Mouse (Mus musculus): ENCODE measurements around the gene Hoxb9.

The Hoxb9 gene

GRCm38 (mm10) chr11:96297968-96298635 lies 26.8 kb downstream of the Hoxb9 start:
- no peak for DNase-seq (ENCODE audit: extremely low read depth, low read depth, low spot score)

DNA sequence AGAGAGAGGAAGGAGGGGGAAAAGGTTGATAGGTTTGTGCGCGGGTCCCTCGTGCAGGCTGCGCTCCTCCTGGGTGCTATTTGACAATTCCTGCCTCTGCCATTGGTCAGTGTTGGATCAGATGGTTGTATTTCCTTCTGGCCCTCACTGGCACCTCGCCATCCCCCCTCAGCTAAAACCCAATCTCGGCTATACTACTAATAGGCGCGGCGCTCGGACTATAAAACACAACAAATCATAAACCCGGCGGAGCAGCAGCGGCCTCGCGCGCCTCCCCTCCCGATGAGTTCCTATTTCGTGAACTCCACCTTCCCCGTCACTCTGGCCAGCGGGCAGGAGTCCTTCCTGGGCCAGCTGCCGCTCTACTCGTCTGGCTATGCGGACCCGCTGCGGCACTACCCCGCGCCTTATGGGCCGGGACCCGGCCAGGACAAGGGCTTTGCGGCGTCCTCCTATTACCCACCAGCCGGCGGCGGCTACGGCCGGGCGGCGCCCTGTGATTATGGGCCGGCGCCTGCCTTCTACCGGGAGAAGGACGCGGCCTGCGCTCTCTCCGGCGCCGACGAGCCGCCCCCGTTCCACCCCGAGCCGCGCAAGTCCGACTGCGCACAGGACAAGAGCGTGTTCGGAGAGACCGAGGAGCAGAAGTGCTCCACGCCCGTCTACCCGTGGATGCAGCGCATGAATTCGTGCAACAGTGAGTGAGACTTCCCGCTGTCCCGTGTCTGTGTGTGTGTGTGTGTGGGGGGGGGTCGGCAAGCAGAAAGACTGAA lies 27.8 kb downstream of the Hoxb9 start:
- no peak for DNase-seq (ENCODE audit: extremely low read depth, low read depth, low spot score)

- DNase-seq (ENCODE audit: extremely low read depth, low read depth, low spot score), result no peak
These were observed 28.5 kb downstream of the Hoxb9 start for GRCm38 (mm10) chr11:96299781-96300180.

GRCm38 (mm10) chr11:96300354-96301063 lies 29.3 kb downstream of the Hoxb9 start:
- DNase-seq (ENCODE audit: extremely low read depth, low read depth, low spot score), result no peak

GRCm38 (mm10) chr11:96301064-96301431 lies 29.8 kb downstream of the Hoxb9 start:
- DNase-seq (ENCODE audit: extremely low read depth, low read depth, low spot score), result no peak

DNA sequence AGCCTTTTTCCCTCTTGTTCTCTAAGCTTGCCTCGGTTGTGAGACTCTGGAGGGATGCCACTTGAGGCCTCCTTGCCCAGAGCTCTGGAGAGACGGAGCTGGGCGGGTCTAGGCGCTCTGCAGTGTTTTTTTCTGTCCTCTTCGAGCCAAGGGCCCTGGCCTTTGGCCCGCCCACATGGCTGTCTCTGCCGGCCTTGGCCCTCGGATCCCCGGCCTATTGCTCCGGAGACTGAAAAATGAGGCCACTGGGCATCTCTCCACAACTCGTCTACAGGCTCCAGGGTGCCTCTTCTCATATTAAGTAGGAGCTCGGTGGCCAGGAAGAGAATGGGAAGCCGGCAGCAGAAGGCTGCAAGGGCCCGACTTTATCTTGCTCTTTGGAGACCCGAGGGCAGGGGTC lies 30.6 kb downstream of the Hoxb9 start:
- no peak for DNase-seq (ENCODE audit: extremely low read depth, low read depth, low spot score)

DNA sequence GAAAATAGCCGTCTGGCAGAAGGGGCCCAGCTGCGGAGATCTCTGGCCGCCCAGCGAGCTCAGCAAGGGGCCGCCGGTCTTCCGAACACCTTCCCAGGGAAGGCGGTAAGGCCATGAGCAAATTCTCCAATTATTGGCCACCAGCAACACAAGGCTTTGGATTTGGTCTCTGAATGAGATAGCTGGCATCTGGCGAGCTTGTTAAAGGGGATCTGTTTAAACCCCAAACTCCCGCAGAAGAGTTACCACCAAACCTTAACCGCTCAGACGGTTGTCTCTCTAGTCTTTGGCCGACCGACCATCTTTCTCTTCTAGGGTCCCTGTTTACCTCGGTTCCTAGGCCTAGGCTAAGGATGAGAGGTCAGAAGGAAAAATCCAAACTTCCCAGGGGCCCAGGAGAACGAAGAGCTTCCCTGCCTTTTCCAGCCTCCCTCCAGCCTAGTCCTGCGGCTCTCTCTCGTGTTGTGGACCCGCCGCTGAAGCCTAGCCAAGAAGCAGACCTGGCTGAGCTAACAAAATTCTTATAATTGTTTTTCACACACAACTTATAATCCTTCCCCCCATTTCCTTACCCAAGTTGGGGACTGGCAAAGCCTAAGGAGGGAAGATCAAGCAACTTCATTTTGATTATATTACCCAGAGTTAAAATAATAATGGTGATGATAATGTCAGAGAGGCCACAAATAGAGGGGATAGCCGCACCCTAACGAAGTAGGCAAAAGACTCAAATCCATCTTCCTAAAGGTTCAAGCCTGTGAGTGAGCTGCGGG lies 31.3 kb downstream of the Hoxb9 start:
- no peak for DNase-seq (ENCODE audit: extremely low read depth, low read depth, low spot score)

DNA sequence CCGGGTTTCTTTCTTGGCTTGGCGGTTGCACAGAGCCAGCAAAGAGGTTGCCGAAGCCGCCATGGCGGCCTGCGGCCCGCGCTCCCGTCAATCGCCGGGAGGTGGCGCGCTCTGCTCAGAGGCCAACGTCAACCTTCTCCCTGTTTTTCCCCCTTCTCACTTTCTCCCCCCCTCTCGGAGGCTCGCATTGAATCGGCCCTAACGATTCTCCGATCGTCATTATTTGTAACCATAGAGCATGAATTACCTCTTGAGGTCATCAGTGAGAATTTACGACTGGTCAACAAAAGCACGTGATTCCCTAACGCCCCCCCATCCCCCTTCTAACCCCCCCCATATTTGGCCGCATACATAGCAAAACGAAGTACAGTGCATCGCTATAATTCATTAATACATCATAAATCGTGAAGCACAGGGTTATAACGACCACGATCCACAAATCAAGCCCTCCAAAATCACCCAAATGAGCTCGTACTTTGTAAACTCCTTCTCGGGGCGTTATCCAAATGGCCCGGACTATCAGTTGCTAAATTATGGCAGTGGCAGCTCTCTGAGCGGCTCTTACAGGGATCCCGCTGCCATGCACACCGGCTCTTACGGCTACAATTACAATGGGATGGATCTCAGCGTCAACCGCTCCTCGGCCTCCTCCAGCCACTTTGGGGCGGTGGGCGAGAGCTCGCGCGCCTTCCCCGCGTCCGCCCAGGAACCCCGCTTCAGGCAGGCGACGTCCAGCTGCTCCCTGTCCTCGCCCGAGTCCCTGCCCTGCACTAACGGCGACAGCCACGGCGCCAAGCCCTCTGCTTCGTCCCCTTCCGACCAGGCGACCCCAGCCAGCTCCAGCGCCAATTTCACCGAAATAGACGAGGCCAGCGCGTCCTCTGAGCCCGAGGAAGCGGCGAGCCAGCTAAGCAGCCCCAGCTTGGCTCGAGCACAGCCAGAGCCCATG lies 32.2 kb downstream of the Hoxb9 start, which contains the start of gene Hoxb5:
Gene Hoxb5 (plus strand): TSS at position 186 of the 949 bp plus-strand sequence.
- DNase-seq (ENCODE audit: extremely low read depth, low read depth, low spot score), result no peak

GRCm38 (mm10) chr11:96304381-96305195 lies 33.3 kb downstream of the Hoxb9 start:
- DNase-seq (ENCODE audit: extremely low read depth, low read depth, low spot score), result no peak

DNA sequence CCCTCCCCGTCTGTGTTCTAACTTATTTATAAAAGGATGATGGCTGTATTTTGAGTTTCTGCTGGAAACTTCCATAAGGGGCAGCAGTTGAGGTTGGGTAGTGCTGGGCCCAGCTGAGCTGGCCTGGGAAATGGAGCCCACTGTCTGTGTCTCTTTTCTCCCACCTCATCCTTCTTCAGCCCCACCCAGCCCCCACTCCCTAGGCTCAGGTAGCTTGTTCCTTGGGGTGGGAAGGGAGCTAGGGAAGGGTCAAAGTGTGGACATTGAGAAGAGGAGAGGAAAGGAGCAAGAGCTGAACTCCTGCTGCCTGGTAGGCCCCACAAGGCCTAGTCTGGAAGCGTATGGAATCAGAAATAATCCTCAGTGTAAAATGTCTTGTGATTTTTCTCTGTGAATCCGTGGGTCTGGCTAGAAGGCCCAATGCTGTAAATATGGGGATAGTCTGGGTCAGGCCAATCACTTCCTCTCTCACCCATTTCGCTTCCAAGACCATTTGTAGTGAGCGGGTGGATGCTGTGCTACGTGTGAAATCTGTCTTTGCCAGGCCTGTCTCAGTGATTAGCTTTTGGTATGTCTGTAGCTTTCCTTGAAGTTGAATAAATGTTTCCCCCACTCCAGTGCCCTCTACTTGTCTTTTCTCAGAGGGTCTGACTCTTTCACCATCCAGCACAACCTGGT lies 34.4 kb downstream of the Hoxb9 start:
- no peak for DNase-seq (ENCODE audit: extremely low read depth, low read depth, low spot score)

GRCm38 (mm10) chr11:96306183-96306907 lies 35.1 kb downstream of the Hoxb9 start:
- DNase-seq (ENCODE audit: extremely low read depth, low read depth, low spot score), result no peak

DNA sequence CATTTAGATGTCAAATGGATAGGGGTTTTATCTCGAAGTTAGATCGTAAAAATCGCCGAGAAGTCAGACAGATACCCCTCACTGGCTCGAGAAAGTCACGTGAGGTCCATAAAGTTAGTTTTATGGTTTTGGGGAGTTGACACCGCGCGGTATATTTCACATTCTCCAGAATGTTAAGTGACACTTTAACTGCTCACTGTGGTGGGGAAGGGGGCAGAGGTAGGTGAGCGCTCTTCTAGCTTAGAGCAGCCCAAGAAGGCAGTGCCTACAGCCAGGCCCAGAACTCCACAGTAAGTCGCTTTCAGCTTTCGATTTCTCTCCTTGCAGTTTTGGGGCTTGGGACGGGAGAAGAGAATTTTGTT lies 35.6 kb downstream of the Hoxb9 start:
- no peak for DNase-seq (ENCODE audit: extremely low read depth, low read depth, low spot score)

- DNase-seq (ENCODE audit: extremely low read depth, low read depth, low spot score), result no peak
These were observed 37.5 kb downstream of the Hoxb9 start for GRCm38 (mm10) chr11:96308763-96309162.

- no peak for DNase-seq (ENCODE audit: extremely low read depth, low read depth, low spot score)
These were observed 38.0 kb downstream of the Hoxb9 start for GRCm38 (mm10) chr11:96309288-96309687.

DNA sequence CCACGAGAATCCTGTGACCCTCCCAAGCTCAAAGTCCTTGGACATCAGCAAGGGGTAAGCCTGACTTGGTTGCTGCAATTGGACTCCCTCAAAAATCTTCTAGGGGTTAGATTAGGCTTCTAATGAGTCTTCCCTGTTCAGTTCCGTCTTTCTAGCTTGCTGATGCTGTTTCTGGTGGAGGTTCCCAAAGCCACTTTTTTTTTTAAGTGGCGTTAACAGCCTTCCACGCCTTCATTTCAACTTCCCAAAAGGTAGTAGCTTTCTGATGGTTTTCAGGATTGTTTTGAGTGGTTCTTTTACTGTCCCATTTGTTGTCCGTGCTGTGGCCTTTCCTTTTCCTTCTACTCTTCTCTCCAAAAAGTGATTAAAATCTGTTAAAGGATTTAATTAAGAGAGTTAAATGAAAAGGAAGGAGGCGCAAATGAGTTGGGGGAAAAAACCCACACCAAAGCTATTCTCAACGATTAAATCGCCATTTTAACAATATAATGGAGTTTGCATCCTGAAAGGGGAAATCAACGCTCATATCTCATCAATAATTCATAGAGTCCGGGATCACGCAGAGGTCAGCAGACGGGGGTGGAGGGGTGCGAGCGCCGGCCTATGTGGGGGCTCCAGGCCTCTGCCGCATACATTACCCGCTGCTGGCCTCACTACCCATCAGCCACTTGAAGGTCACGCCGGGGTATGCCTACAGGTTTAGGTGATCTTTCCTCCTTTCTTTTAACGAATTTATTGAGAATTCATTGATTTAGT lies 39.1 kb downstream of the Hoxb9 start:
- no peak for DNase-seq (ENCODE audit: extremely low read depth, low read depth, low spot score)

- DNase-seq (ENCODE audit: extremely low read depth, low read depth, low spot score), result no peak
These were observed 39.8 kb downstream of the Hoxb9 start for GRCm38 (mm10) chr11:96311097-96311496.
